Mouse (Mus musculus) thymus, adult 2 months (tissue): Measurements from ENCODE around the gene Rab35.

Experiments used
- CTCF ChIP-seq: fragments of 200-500 bp; IDR thresholded peaks from 2 replicates; pipeline ENCODE4 v1.5.1; 2012; ENCODE audit warnings: mild to moderate bottlenecking, control low read depth, low read length, moderate library complexity, borderline replicate concordance; ENCODE audit not compliant: control insufficient read depth, poor library complexity, insufficient read depth; ENCODE audit errors: extremely low read depth
- POLR2A ChIP-seq: fragments of 200-500 bp; IDR thresholded peaks from 2 replicates; pipeline ENCODE4 v1.6.1; 2012; ENCODE audit warnings: mild to moderate bottlenecking, low read length, control low read depth, moderate library complexity; ENCODE audit not compliant: control insufficient read depth, poor library complexity, insufficient read depth; ENCODE audit errors: extremely low read depth

DNA sequence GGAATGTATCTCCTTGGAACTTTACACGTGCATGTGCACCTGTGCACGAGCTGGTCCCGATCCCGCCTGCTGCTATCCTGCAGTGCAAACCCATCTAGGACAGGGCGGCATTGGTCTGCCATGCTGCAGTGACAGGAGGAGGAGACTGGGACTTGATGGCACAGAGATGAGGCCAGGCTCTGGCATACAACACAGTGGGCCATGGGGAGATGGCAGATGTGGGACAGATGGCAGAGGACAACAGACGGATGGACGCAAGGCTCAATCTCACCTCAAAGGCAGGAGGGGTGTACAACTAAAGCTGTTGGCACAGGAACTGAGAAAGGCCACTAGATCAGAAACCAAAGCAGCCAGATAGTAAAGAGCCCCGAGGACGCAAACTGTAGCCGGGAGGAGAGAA is 19.2 kb downstream of the Rab35 start:
- TF ChIP-seq POLR2A, result no peak
- TF ChIP-seq CTCF, result no peak
